Mouse (Mus musculus): ENCODE data around the gene Gnai3. TPM values are rescaled to one million over a fixed set of nuclear protein-coding genes. Genes with fewer than 3 reads are reported as not detected.

The Gnai3 gene
- polyA plus RNA-seq, 1 experiment from 2014 or later, result 115 TPM

DNA sequence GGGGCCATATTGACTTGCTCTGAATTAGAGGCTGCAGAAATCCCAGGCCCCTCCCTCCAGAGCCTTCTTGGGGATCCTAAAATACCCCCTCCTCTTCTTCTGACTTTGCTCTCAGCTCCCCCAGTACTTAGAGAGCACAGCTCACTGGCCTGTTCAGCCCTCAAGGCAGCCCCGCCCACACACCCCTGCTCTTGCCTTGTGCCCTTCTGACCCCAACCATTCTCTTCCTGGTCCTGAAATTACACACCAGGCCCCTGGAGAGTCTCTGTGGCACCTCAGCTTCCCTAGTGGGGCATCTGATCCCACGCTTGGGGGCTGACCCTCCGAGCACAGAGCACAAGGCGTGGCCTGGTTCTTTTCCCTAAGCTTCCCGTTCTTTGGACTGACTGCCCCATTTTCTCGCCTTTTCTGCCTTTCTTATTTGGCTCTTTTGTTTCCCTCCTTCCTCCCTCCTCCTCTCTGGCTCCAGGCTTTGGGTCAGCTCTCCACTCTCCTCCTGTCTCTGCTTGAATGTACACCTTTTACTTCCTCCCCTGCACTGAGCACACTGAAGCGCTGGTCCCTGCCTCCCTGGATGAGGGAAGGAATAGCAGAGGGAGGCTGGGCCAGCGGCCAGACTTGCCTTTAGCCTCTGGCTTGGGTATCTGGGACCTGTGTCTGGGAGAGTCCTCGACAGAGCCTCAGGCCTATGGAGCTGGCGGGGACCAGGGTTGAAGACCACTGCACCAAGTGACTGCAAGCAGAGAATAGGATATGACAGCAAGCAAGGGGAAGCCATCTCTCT is 19.8 kb upstream of the Gnai3 start:
- Histone ChIP-seq H3K4me1 (ENCODE audit: control insufficient read depth, insufficient read depth, low read length) (peaks cover 16% of the 10 kb centered on the region), H3K9me3 (replicated peaks; ENCODE audit: control insufficient read depth, low read length, poor library complexity, severe bottlenecking) (no peaks in the 10 kb centered on the region), H3K4me3 (ENCODE audit: low read depth, low read length) (no peak overlapping the region), H3K27me3 (ENCODE audit: control insufficient read depth, insufficient read depth, low read depth, low read length) (no peaks in the 10 kb centered on the region), H3K9ac (ENCODE audit: low read depth, low read length) (no peak overlapping the region), H3K4me2 (ENCODE audit: low read length) (no peak overlapping the region), H3K27ac (ENCODE audit: low read length) (peak overlapping the region; percentile 68; the same call in 1 of the 2 replicates), H3K36me3 (ENCODE audit: control insufficient read depth, insufficient read depth, low read length) (no peaks in the 10 kb centered on the region)
- peak; percentile 37 for ATAC-seq
- 25% methylated on average over 10 of the region's 10 CpGs for WGBS

DNA sequence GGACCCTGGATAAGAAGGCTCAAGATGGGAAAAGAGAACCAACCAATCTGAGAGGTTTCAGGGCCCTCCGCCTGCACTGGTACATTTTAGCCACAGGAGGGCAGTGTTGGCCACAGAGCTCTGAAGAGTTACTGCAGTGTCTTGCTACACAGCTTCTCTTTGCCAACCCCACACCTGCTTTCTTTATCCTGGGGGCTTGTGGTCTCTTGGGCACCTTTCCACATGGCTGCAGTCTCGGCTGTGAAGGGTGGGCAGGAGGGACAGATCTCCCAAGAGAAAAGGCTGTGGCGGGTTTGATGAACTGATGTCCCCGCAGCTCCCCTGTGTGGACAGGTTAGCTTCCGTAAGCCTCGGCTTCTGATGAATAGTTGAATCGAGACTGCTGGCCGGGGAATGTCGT is 18.9 kb upstream of the Gnai3 start:
- Histone ChIP-seq H3K9me3 (replicated peaks; ENCODE audit: control insufficient read depth, low read length, poor library complexity, severe bottlenecking) (no peaks in the 10 kb centered on the region), H3K27me3 (ENCODE audit: control insufficient read depth, insufficient read depth, low read depth, low read length) (no peaks in the 10 kb centered on the region), H3K9ac (ENCODE audit: low read depth, low read length) (peak overlapping the region; percentile 45), H3K36me3 (ENCODE audit: control insufficient read depth, insufficient read depth, low read length) (no peaks in the 10 kb centered on the region), H3K27ac (ENCODE audit: low read length) (0 out of 2 replicates have a peak overlapping the region, but pooled peaks have one; percentile 23), H3K4me2 (ENCODE audit: low read length) (peak overlapping the region; percentile 54), H3K4me3 (ENCODE audit: low read depth, low read length) (peak overlapping the region; percentile 21), H3K4me1 (ENCODE audit: control insufficient read depth, insufficient read depth, low read length) (peaks cover 16% of the 10 kb centered on the region)
- WGBS, result 7% methylated on average over 9 of the region's 9 CpGs
- peak; percentile 74 for ATAC-seq

DNA sequence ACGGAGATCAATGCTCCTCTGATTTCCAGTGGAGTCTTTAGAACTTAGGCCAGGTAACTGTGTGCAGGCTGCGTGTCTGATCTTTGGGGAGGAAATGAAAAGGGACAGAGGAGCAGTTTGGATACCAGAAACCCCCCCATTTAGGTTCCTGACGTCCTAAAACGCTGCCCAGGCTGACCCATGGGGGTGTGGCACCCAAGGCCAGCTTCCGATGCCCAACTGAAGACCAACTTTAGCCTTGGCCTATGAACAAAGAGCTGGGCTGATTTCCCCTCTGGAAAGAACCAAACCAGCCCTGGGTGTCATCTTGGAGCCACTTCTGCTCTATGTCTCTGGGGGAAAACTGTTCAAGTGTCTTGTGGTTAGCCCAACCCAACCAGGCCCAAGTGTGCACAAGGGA is 18.1 kb upstream of the Gnai3 start:
- no peaks in the 10 kb centered on the region for H3K36me3 ChIP-seq (ENCODE audit: control insufficient read depth, insufficient read depth, low read length)
- no peak overlapping the region for H3K4me2 ChIP-seq (ENCODE audit: low read length)
- peaks cover 16% of the 10 kb centered on the region for H3K4me1 ChIP-seq (ENCODE audit: control insufficient read depth, insufficient read depth, low read length)
- no peaks in the 10 kb centered on the region for H3K9me3 ChIP-seq (replicated peaks; ENCODE audit: control insufficient read depth, low read length, poor library complexity, severe bottlenecking)
- H3K4me3 ChIP-seq (ENCODE audit: low read depth, low read length), result no peak overlapping the region
- ATAC-seq, result no peak
- H3K9ac ChIP-seq (ENCODE audit: low read depth, low read length), result no peak overlapping the region
- no peak overlapping the region for H3K27ac ChIP-seq (ENCODE audit: low read length)
- 68% methylated on average over 5 of the region's 5 CpGs for WGBS
- no peaks in the 10 kb centered on the region for H3K27me3 ChIP-seq (ENCODE audit: control insufficient read depth, insufficient read depth, low read depth, low read length)

DNA sequence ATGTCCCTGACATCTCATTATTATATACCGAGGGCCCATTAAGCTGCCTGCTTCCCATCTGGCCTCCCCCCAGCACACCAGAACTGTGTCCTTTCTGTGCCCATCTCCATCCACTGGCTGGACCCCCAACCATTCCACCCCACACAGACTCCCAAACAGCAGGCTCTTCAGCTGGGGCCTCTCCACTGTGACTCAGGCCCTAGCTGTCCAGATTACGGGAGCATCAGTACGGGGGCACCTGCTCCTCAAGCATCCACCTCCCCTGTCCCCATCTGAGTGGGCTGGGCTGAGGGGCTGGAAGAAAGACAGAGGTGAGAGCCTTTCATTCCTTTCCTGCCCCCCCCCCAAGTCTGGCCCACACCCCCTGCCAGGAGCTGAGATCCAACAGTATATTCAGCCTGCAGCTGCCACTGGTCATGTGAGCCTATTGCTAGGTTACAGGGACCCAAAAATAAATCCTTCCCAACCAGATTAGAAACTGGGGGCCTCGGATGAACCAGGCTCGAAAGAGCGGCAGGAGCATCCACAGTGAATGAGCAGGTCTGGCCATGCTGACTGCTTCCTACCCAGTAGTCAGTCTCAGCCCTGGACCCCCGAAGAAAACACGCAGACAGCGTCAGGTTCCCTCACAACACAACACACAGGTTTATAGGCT is 12.6 kb upstream of the Gnai3 start:
- Histone ChIP-seq H3K4me3 (ENCODE audit: low read depth, low read length) (no peak overlapping the region), H3K27me3 (ENCODE audit: control insufficient read depth, insufficient read depth, low read depth, low read length) (no peaks in the 10 kb centered on the region), H3K4me1 (ENCODE audit: control insufficient read depth, insufficient read depth, low read length) (peaks cover 10% of the 10 kb centered on the region), H3K27ac (ENCODE audit: low read length) (peak overlapping the region; percentile 71), H3K9ac (ENCODE audit: low read depth, low read length) (peak overlapping the region; percentile 47), H3K4me2 (ENCODE audit: low read length) (no peak overlapping the region), H3K36me3 (ENCODE audit: control insufficient read depth, insufficient read depth, low read length) (no peaks in the 10 kb centered on the region), H3K9me3 (replicated peaks; ENCODE audit: control insufficient read depth, low read length, poor library complexity, severe bottlenecking) (no peaks in the 10 kb centered on the region)
- peak; percentile 53 for ATAC-seq
- WGBS, result 29% methylated on average over 9 of the region's 9 CpGs

DNA sequence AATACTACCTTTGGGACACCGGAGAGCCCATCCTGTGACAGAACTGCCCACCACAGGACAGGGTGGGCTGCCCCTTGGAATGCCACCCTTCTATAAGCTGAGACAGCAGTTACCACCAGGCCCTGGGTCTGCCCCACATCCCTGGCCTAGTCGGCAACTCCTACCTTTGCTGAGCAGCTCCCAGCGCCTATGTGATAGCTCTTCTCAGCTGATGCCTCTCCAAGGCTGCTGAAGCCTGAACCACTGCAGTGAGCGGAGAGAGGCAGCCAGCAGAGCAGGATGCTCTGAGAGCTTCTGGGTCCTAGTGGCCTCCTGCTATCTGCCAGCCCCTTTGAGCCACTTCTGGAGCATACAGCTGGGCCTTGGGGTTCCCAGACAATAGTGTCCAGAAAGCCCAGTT is 8.7 kb upstream of the Gnai3 start, which contains the start of gene Gpr61:
Gene Gpr61 (minus strand): TSS at position 227 of the 400 bp plus-strand sequence.
- H3K27me3 ChIP-seq (ENCODE audit: control insufficient read depth, insufficient read depth, low read depth, low read length), result no peaks in the 10 kb centered on the region
- no peaks in the 10 kb centered on the region for H3K36me3 ChIP-seq (ENCODE audit: control insufficient read depth, insufficient read depth, low read length)
- H3K4me1 ChIP-seq (ENCODE audit: control insufficient read depth, insufficient read depth, low read length), result peaks cover 13% of the 10 kb centered on the region
- peak within 1 kb of the TSS; percentile 49 for H3K4me2 ChIP-seq (ENCODE audit: low read length)
- H3K9ac ChIP-seq (ENCODE audit: low read depth, low read length), result peak within 1 kb of the TSS; percentile 72
- ATAC-seq, result peak; percentile 52
- H3K27ac ChIP-seq (ENCODE audit: low read length), result peak within 1 kb of the TSS; percentile 64
- H3K9me3 ChIP-seq (replicated peaks; ENCODE audit: control insufficient read depth, low read length, poor library complexity, severe bottlenecking), result no peaks in the 10 kb centered on the region
- 43% methylated on average over 4 of the region's 4 CpGs for WGBS
- peak within 1 kb of the TSS; percentile 44 for H3K4me3 ChIP-seq (ENCODE audit: low read depth, low read length)

DNA sequence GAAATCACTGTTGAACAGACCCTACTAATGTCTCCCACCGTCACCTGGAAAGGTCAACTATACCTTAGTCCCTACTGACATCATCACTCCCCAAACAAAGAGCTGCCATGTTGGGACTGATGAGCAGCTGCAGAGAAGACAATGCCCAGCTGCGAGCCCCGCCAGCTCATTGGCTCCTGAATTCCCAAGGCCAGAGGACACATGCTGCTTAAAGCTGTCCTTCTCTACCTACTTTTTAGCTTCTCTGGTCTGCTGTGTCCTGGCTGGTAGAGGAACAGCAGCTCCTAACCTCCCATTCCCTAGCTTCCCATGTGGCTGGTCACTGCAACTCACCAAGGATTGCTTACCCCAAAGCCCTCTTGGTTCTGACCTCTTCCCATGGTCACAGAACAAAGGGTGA is 6.3 kb upstream of the Gnai3 start:
- Histone ChIP-seq H3K4me2 (ENCODE audit: low read length) (no peak overlapping the region), H3K4me3 (ENCODE audit: low read depth, low read length) (no peak overlapping the region), H3K36me3 (ENCODE audit: control insufficient read depth, insufficient read depth, low read length) (no peaks in the 10 kb centered on the region), H3K27ac (ENCODE audit: low read length) (no peak overlapping the region), H3K9me3 (replicated peaks; ENCODE audit: control insufficient read depth, low read length, poor library complexity, severe bottlenecking) (no peaks in the 10 kb centered on the region), H3K27me3 (ENCODE audit: control insufficient read depth, insufficient read depth, low read depth, low read length) (no peaks in the 10 kb centered on the region), H3K9ac (ENCODE audit: low read depth, low read length) (no peak overlapping the region), H3K4me1 (ENCODE audit: control insufficient read depth, insufficient read depth, low read length) (peaks cover 7% of the 10 kb centered on the region)
- 91% methylated on average over 3 of the region's 3 CpGs for WGBS
- ATAC-seq, result no peak

DNA sequence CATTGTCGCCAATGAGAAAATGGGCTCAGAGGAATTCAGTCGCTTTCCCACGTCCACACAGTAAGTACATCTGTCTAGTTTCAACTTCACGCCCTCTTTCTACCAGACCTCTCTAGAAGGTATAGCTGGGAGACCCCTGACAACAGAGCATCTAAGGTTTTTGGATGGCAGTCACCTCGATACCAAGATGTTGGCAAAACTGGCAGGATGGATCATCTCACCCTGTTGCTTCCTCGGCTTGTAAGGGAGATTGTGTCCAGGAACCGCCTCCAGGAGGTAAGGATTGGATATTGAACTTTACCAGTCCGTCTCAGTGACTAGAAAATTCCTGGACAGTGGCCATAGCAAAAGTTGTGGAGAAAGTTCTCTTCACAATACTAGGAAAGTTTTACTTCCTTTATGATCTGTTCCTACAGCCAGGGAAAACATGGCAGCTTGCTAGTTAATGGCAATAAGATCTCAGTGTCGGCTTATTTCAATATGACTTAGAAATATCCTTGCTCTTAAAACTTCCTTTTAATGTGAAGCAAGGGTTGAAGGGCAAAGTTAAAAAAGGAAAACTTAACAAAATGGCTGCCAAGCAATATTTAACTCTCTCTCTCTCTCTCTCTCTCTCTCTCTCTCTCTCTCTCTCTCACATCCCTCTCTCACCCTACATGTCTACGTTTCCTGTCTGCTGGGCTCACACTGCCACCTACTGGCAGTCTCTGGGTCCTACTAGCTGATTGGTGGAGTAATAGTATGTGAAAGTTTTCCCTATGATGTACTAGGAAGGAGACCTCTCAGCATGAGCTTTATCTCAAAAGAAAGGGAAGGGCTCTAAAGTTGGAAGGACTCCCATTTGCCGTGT is 1.7 kb upstream of the Gnai3 start:
- H3K9ac ChIP-seq (ENCODE audit: low read depth, low read length), result 0 out of 2 replicates have a peak overlapping the region, but pooled peaks have one; percentile 21
- no peak overlapping the region for H3K27ac ChIP-seq (ENCODE audit: low read length)
- no peaks in the 10 kb centered on the region for H3K27me3 ChIP-seq (ENCODE audit: control insufficient read depth, insufficient read depth, low read depth, low read length)
- H3K9me3 ChIP-seq (replicated peaks; ENCODE audit: control insufficient read depth, low read length, poor library complexity, severe bottlenecking), result no peaks in the 10 kb centered on the region
- peaks cover 32% of the 10 kb centered on the region for H3K4me1 ChIP-seq (ENCODE audit: control insufficient read depth, insufficient read depth, low read length)
- H3K36me3 ChIP-seq (ENCODE audit: control insufficient read depth, insufficient read depth, low read length), result no peaks in the 10 kb centered on the region
- H3K4me3 ChIP-seq (ENCODE audit: low read depth, low read length), result no peak overlapping the region
- H3K4me2 ChIP-seq (ENCODE audit: low read length), result no peak overlapping the region
- ATAC-seq, result peak; percentile 54
- WGBS, result 64% methylated on average over 11 of the region's 11 CpGs

DNA sequence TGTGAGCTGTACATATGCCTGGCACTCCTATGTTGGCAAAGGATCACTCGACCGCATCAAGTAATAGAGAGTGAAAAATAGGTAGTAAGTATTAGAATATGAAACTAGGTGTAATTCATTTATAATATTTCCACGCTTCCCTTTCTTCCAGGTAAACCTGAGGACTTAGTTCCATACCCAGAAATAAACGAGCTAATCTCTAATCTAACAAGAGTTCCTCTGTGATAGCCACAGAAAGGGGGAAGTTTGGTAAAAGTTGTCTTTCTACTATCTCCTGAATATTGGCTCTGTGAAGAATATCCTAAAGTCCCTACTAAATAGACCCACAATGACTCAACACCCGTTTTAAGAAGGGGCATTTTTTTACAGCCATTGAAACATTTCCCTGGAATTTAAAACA is 725 bp upstream of the Gnai3 start:
- Histone ChIP-seq H3K36me3 (ENCODE audit: control insufficient read depth, insufficient read depth, low read length) (no peaks in the 10 kb centered on the region), H3K27ac (ENCODE audit: low read length) (no peak overlapping the region; the same call in 1 of the 2 replicates), H3K4me2 (ENCODE audit: low read length) (peak overlapping the region; percentile 91), H3K9ac (ENCODE audit: low read depth, low read length) (peak overlapping the region; percentile 97), H3K27me3 (ENCODE audit: control insufficient read depth, insufficient read depth, low read depth, low read length) (no peaks in the 10 kb centered on the region), H3K4me3 (ENCODE audit: low read depth, low read length) (peak overlapping the region; percentile 100), H3K9me3 (replicated peaks; ENCODE audit: control insufficient read depth, low read length, poor library complexity, severe bottlenecking) (no peaks in the 10 kb centered on the region), H3K4me1 (ENCODE audit: control insufficient read depth, insufficient read depth, low read length) (peaks cover 32% of the 10 kb centered on the region)
- 66% methylated on average over 5 of the region's 5 CpGs for WGBS
- no peak for ATAC-seq

Measured in midbrain, embryonic 16.5 days (tissue).